Mouse (Mus musculus): ENCODE data around the gene Tdrd7.

DNA sequence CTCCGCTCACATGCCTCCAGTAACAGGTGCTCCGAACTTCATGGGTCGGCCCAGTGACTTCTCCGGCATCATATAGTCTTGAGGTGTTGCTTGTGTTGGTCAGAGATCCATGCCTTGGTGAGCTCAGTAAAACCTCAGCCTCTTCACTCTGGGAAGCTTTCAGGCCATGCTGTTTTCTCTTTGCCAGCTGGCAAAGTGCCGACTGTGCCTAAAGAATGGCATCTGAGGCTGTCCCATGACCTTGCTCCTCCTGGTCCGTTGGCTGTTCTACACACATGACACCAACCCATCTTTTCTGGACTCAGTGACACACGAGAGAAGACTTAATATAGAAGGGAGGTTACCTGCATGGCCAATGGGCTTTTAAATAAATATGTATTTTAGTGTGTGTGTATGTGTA lies 83.3 kb downstream of the Tdrd7 start:
- TF ChIP-seq CTCF (IDR thresholded peaks at IDR 0.05; ENCODE audit: low read depth, low read length): no peak
- TF ChIP-seq POLR2A (IDR thresholded peaks at IDR 0.05; ENCODE audit: extremely low read depth, insufficient read depth, low read length): no peak
